Mouse (Mus musculus) splenic B cell, adult 2 months (primary cell): Measurements from ENCODE around the gene Olfr123.

Experiments used
- DNase-seq: peaks from one replicate; pipeline ENCODE4 v3.0.0-alpha.2; 2011; ENCODE audit warnings: low read depth, low spot score
- H3K27me3 ChIP-seq: 2 replicates; pipeline ENCODE4 v1.6.1; 2012; ENCODE audit warnings: mild to moderate bottlenecking, low read length, moderate library complexity, mixed read lengths; ENCODE audit not compliant: control insufficient read depth, poor library complexity, insufficient read depth, severe bottlenecking
- H3K36me3 ChIP-seq: 2 replicates; pipeline ENCODE4 v1.6.1; 2012; ENCODE audit warnings: mild to moderate bottlenecking, low read length, moderate library complexity, mixed read lengths; ENCODE audit not compliant: control insufficient read depth, poor library complexity, insufficient read depth, severe bottlenecking

Olfr123 gene

DNA sequence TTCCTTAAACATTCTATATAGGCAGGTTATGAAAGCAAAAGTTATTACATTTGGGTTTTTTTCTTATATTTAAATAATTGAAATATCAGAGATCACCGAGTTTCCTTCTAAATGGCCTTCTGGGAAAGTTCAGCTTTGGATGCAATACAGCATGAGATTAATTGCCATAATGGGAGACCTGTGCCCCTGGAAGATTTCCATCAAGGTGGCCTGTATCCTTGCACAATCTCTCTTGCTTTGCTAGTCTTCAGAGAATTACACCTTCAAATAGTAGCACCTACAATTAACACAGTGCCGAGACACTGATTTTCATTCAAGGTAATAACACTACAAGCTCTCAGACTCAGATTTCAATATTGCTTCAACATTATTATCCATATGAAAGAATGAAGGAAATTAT lies at the start of gene Olfr123:
Olfr123 (plus strand) TSS at position 301 of the 400 bp plus-strand sequence.
- no peaks in the 10 kb centered on the region for H3K36me3 ChIP-seq
- no peaks in the 10 kb centered on the region for H3K27me3 ChIP-seq
- no peak for DNase-seq

GRCm38 (mm10) chr17:37768307-37768706 lies 25.0 kb upstream of the Olfr123 start, which contains the start of gene Olfr122:
Gene Olfr122, plus strand, starts transcription at chr17:37768607.
- DNase-seq: no peak
- H3K36me3 ChIP-seq: no peaks in the 10 kb centered on the region
- H3K27me3 ChIP-seq: no peaks in the 10 kb centered on the region

DNA sequence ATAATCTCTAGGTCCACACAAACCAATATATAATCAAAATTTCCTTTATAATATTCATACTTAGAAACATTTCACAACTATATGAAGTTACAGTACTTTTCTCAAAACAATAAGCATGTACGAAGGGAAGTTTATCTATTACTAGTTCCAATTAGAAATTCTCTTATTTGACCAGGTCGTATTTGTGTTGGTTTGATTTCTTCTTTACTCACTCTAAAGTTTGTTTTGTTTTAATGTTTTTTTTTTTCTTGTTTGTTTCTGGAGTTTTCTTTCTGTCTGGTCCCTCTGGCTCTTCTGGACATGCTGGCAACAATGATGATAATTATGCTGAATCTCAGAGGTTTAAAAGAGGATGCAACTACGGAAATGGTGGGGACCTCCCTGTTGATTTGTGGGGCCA lies 6.3 kb downstream of the Olfr123 start, which contains the start of gene Olfr124:
Olfr124 (plus strand) TSS at position 301 of the 400 bp plus-strand sequence.
- H3K36me3 ChIP-seq: no peaks in the 10 kb centered on the region
- no peak for DNase-seq
- H3K27me3 ChIP-seq: no peaks in the 10 kb centered on the region

GRCm38 (mm10) chr17:37832649-37833048 lies 39.3 kb downstream of the Olfr123 start, which contains the start of gene Olfr125:
Gene Olfr125, plus strand, starts transcription at chr17:37832949.
- Histone ChIP-seq H3K36me3 (no peaks in the 10 kb centered on the region), H3K27me3 (no peaks in the 10 kb centered on the region)
- no peak for DNase-seq

GRCm38 (mm10) chr17:37847183-37847582 lies 53.9 kb downstream of the Olfr123 start, which contains the start of gene Olfr126:
Gene Olfr126, plus strand, starts transcription at chr17:37847483.
- no peaks in the 10 kb centered on the region for H3K36me3 ChIP-seq
- H3K27me3 ChIP-seq: no peaks in the 10 kb centered on the region
- no peak for DNase-seq
